Mouse (Mus musculus) heart, embryonic 14.5 days (tissue): ENCODE results near the gene Dnah7a. TPM values are rescaled to one million over a fixed set of nuclear protein-coding genes. Genes with fewer than 3 reads are reported as not detected.
"Not testable (repeated sequence)": the region's sequence is repeated elsewhere in the genome, so short reads cannot be mapped to it uniquely, and the experiment has no call there.

Source experiments
- ATAC-seq: fragments of 200-750 bp; cut with Nextera tagmentation; 2 replicates; pipeline ENCODE4 v1.8.0; 2017; ENCODE audit warnings: low read depth, moderate TSS enrichment; ENCODE audit not compliant: insufficient number of reproducible peaks, insufficient read depth, low FRiP score
- H3K27ac ChIP-seq, 2 experiments: fragments of 200-500 bp in 1 of 2; fragments of 300-500 bp in 1 of 2; sonication (generic) in 1 of 2; replicated peaks in 1 of 2; 2 replicates each; pipeline ENCODE4 v1.5.1; 2012 to 2014; ENCODE audit warnings: low read depth in 2 of 2, low read length in 2 of 2, control low read depth in 1 of 2, mild to moderate bottlenecking in 1 of 2, mixed read lengths in 1 of 2; ENCODE audit not compliant: control insufficient read depth in 1 of 2, insufficient read depth in 1 of 2
- H3K27me3 ChIP-seq: fragments of 300-500 bp; sonication (generic); 2 replicates; pipeline ENCODE4 v1.6.1; 2014; ENCODE audit warnings: mild to moderate bottlenecking, low read length, control low read depth; ENCODE audit not compliant: control insufficient read depth, insufficient read depth
- H3K36me3 ChIP-seq: fragments of 300-500 bp; sonication (generic); 2 replicates; pipeline ENCODE4 v1.6.1; 2014; ENCODE audit warnings: mild to moderate bottlenecking, control low read depth, low read length, mixed read lengths; ENCODE audit not compliant: control insufficient read depth, insufficient read depth
- H3K4me1 ChIP-seq, 2 experiments: fragments of 200-500 bp in 1 of 2; fragments of 300-500 bp in 1 of 2; sonication (generic) in 1 of 2; 2 replicates each; pipeline ENCODE4 v1.6.1; 2012 to 2014; ENCODE audit warnings: low read length in 2 of 2, control low read depth in 1 of 2, mixed read lengths in 1 of 2; ENCODE audit not compliant: control insufficient read depth in 2 of 2, insufficient read depth in 2 of 2
- H3K4me2 ChIP-seq: fragments of 300-500 bp; sonication (generic); 2 replicates; pipeline ENCODE4 v1.6.1; 2014; ENCODE audit warnings: mild to moderate bottlenecking, low read length
- H3K4me3 ChIP-seq, 2 experiments: fragments of 200-500 bp in 1 of 2; fragments of 300-500 bp in 1 of 2; sonication (generic) in 1 of 2; 2 replicates each; pipeline ENCODE4 v1.5.1; 2012 to 2014; ENCODE audit warnings: low read length in 2 of 2, mild to moderate bottlenecking in 2 of 2, control low read depth in 1 of 2, low read depth in 1 of 2, moderate library complexity in 1 of 2; ENCODE audit not compliant: control insufficient read depth in 1 of 2, insufficient read depth in 1 of 2
- H3K9ac ChIP-seq: fragments of 300-500 bp; sonication (generic); 2 replicates; pipeline ENCODE4 v1.6.1; 2014; ENCODE audit warnings: mild to moderate bottlenecking, low read length
- H3K9me3 ChIP-seq: fragments of 300-500 bp; sonication (generic); 2 replicates; pipeline ENCODE4 v1.6.1; 2016; ENCODE audit warnings: low read length, control low read depth; ENCODE audit not compliant: control insufficient read depth
- WGBS: fragments of 180-500 bp; shearing (Covaris S2); extraction: QIAGEN DNeasy Blood & Tissue Kit; methylation state at CpG from one replicate; pipeline ENCODE4 v1.1.7; 2014; 5-methylcytosine and 5-hydroxymethylcytosine counted together
- polyA plus RNA-seq: library from polyadenylated mRNA; unstranded; fragments of >200 nt; fragmentation: Nextera tagmentation; extraction: Ambion mirVana; gene quantifications from 2 replicates; pipeline ENCODE4 v1.2.1, GENCODE M21; 2014

Dnah7a gene
- polyA plus RNA-seq, 1 experiment from 2014 or later, result 0.16 TPM

GRCm38 (mm10) chr1:53639865-53640794, 66.5 kb downstream of the Dnah7a start:
- H3K4me3 ChIP-seq, result no peak overlapping the region
- no peak overlapping the region for H3K9ac ChIP-seq
- no peak overlapping the region for H3K27ac ChIP-seq
- H3K36me3 ChIP-seq, result no peaks in the 10 kb centered on the region
- H3K9me3 ChIP-seq, result no peaks in the 10 kb centered on the region
- 39% methylated on average over 8 of the region's 8 CpGs for WGBS
- ATAC-seq, result no peak
- no peaks in the 10 kb centered on the region for H3K27me3 ChIP-seq
- no peaks in the 10 kb centered on the region for H3K4me1 ChIP-seq
- no peak overlapping the region for H3K4me2 ChIP-seq

GRCm38 (mm10) chr1:53635641-53636040, 70.9 kb downstream of the Dnah7a start:
- H3K4me2 ChIP-seq, H3K9ac ChIP-seq, H3K4me3 ChIP-seq, H3K9me3 ChIP-seq, H3K4me1 ChIP-seq, ATAC-seq, H3K36me3 ChIP-seq, H3K27me3 ChIP-seq, H3K27ac ChIP-seq: not testable (repeated sequence)
- 68% methylated on average over 2 of the region's 2 CpGs for WGBS

GRCm38 (mm10) chr1:53632040-53632439, 74.5 kb downstream of the Dnah7a start:
- not testable (repeated sequence) for H3K27ac ChIP-seq, H3K9ac ChIP-seq, H3K27me3 ChIP-seq, H3K4me3 ChIP-seq, H3K9me3 ChIP-seq, ATAC-seq, H3K4me2 ChIP-seq, H3K4me1 ChIP-seq, H3K36me3 ChIP-seq

GRCm38 (mm10) chr1:53630011-53630410, 76.6 kb downstream of the Dnah7a start:
- no peak overlapping the region for H3K4me2 ChIP-seq
- no peaks in the 10 kb centered on the region for H3K4me1 ChIP-seq
- WGBS, result 48% methylated on average over 6 of the region's 6 CpGs
- ATAC-seq, result no peak
- H3K9me3 ChIP-seq, result no peaks in the 10 kb centered on the region
- H3K27me3 ChIP-seq, result no peaks in the 10 kb centered on the region
- H3K4me3 ChIP-seq, result no peak overlapping the region
- no peaks in the 10 kb centered on the region for H3K36me3 ChIP-seq
- H3K9ac ChIP-seq, result no peak overlapping the region
- no peak overlapping the region for H3K27ac ChIP-seq

GRCm38 (mm10) chr1:53613486-53613885, 93.1 kb downstream of the Dnah7a start:
- no peak overlapping the region for H3K27ac ChIP-seq
- ATAC-seq, result no peak
- no peak overlapping the region for H3K4me2 ChIP-seq
- H3K9me3 ChIP-seq, result peaks cover 6% of the 10 kb centered on the region
- no peak overlapping the region for H3K9ac ChIP-seq
- H3K27me3 ChIP-seq, result no peaks in the 10 kb centered on the region
- no peak overlapping the region for H3K4me3 ChIP-seq
- no peaks in the 10 kb centered on the region for H3K36me3 ChIP-seq
- whole genome bisulfite sequencing, result 90% methylated on average over 16 of the region's 16 CpGs
- no peaks in the 10 kb centered on the region for H3K4me1 ChIP-seq

GRCm38 (mm10) chr1:53581326-53581725, 125.3 kb downstream of the Dnah7a start:
- not testable (repeated sequence) for H3K4me2 ChIP-seq, H3K4me1 ChIP-seq, ATAC-seq, H3K36me3 ChIP-seq, H3K27me3 ChIP-seq, H3K27ac ChIP-seq, H3K4me3 ChIP-seq, H3K9ac ChIP-seq, H3K9me3 ChIP-seq
- 6% methylated on average over 1 of the region's 1 CpGs for WGBS

GRCm38 (mm10) chr1:53557918-53558317, 148.7 kb downstream of the Dnah7a start:
- not testable (repeated sequence) for ATAC-seq, H3K27me3 ChIP-seq, H3K4me1 ChIP-seq, H3K4me3 ChIP-seq, H3K9me3 ChIP-seq, H3K9ac ChIP-seq, H3K27ac ChIP-seq, H3K4me2 ChIP-seq, H3K36me3 ChIP-seq
- WGBS, result 86% methylated on average over 3 of the region's 3 CpGs

- H3K27me3 ChIP-seq, ATAC-seq, H3K36me3 ChIP-seq, H3K4me3 ChIP-seq, H3K4me2 ChIP-seq, H3K27ac ChIP-seq, H3K4me1 ChIP-seq, H3K9me3 ChIP-seq, H3K9ac ChIP-seq: not testable (repeated sequence)
- 93% methylated on average over 10 of the region's 10 CpGs for WGBS
Measured at GRCm38 (mm10) chr1:53547018-53547417, 159.6 kb downstream of the Dnah7a start.
